Mouse (Mus musculus) CD4-positive, CD25-positive, alpha-beta regulatory T cell, adult 2 months (primary cell): ENCODE measurements around the gene Olfr566.

Experiments used
- DNase-seq: peaks from one replicate; pipeline ENCODE4 v3.0.0-alpha.2; 2012; ENCODE audit warnings: low read depth, low spot score

Olfr566 gene

GRCm38 (mm10) chr7:102858665-102859064, at the start of gene Olfr566:
Gene Olfr566 (minus strand): TSS chr7:102858765.
- DNase-seq, result no peak

GRCm38 (mm10) chr7:102890782-102891181, 32.2 kb upstream of the Olfr566 start, which contains the start of gene Olfr569:
Gene Olfr569 (minus strand): TSS chr7:102890882.
- DNase-seq, result no peak

- no peak for DNase-seq
Observed at GRCm38 (mm10) chr7:102876822-102877221, 18.3 kb upstream of the Olfr566 start, which contains the start of gene Olfr568. Gene Olfr568 (plus strand): TSS chr7:102877122.

- no peak for DNase-seq
Observed at GRCm38 (mm10) chr7:102855807-102856206, 2.8 kb downstream of the Olfr566 start.
